Mouse (Mus musculus): ENCODE data around the gene Piwil4. TPM values are rescaled to one million over a fixed set of nuclear protein-coding genes. Genes with fewer than 3 reads are reported as not detected.

The Piwil4 gene
- polyA plus RNA-seq, 2 experiments = 0.08 to 0.18 TPM

- H3K4me2 ChIP-seq (replicated peaks; ENCODE audit: low read depth, low read length, severe bottlenecking) = no peak overlapping the region
- no peaks in the 10 kb centered on the region for H3K9me3 ChIP-seq (ENCODE audit: control insufficient read depth, low read length)
- no peak for TF ChIP-seq POLR2A (IDR thresholded peaks at IDR 0.05; ENCODE audit: borderline replicate concordance, extremely low read depth, insufficient read depth, insufficient read length)
- no peak overlapping the region for H3K9ac ChIP-seq (ENCODE audit: low read depth, low read length, severe bottlenecking)
- H3K27ac ChIP-seq (replicated peaks; ENCODE audit: low read depth, low read length) = no peak overlapping the region
- H3K36me3 ChIP-seq (ENCODE audit: control insufficient read depth, insufficient read depth, low read length) = no peaks in the 10 kb centered on the region
- H3K4me3 ChIP-seq (replicated peaks; ENCODE audit: low read length) = no peak overlapping the region
- no peaks in the 10 kb centered on the region for H3K27me3 ChIP-seq (ENCODE audit: control insufficient read depth, insufficient read depth, low read length)
- 89% methylated on average over 2 of the region's 2 CpGs for WGBS
- ATAC-seq (ENCODE audit: low FRiP score, low read depth) (no peak), DNase-seq (ENCODE audit: low spot score) (no peak)
- H3K4me1 ChIP-seq (ENCODE audit: control insufficient read depth, insufficient read depth, low read length) = peaks cover 19% of the 10 kb centered on the region
Observed at GRCm38 (mm10) chr9:14772074-14772473, 31.5 kb upstream of the Piwil4 start.

GRCm38 (mm10) chr9:14770803-14771471 lies 30.4 kb upstream of the Piwil4 start, which contains the start of gene 1700012B09Rik:
1700012B09Rik (minus strand) TSS chr9:14771030.
- no peak for TF ChIP-seq POLR2A (IDR thresholded peaks at IDR 0.05; ENCODE audit: borderline replicate concordance, extremely low read depth, insufficient read depth, insufficient read length)
- Histone ChIP-seq H3K4me2 (replicated peaks; ENCODE audit: low read depth, low read length, severe bottlenecking) (peak within 1 kb of the TSS; percentile 25; the same call in 1 of the 2 replicates), H3K27ac (replicated peaks; ENCODE audit: low read depth, low read length) (no peak within 1 kb of the TSS), H3K9me3 (ENCODE audit: control insufficient read depth, low read length) (no peaks in the 10 kb centered on the region), H3K27me3 (ENCODE audit: control insufficient read depth, insufficient read depth, low read length) (no peaks in the 10 kb centered on the region), H3K9ac (ENCODE audit: low read depth, low read length, severe bottlenecking) (no peak within 1 kb of the TSS; the same call in 1 of the 2 replicates), H3K36me3 (ENCODE audit: control insufficient read depth, insufficient read depth, low read length) (no peaks in the 10 kb centered on the region), H3K4me3 (replicated peaks; ENCODE audit: low read length) (no peak within 1 kb of the TSS), H3K4me1 (ENCODE audit: control insufficient read depth, insufficient read depth, low read length) (peaks cover 19% of the 10 kb centered on the region)
- WGBS = 16% methylated on average over 23 of the region's 23 CpGs
- no peak for DNase-seq (ENCODE audit: low spot score)
- no peak for ATAC-seq (ENCODE audit: low FRiP score, low read depth)

GRCm38 (mm10) chr9:14769811-14770210 lies 29.3 kb upstream of the Piwil4 start:
- 29% methylated on average over 4 of the region's 6 CpGs for WGBS
- no peaks in the 10 kb centered on the region for H3K9me3 ChIP-seq (ENCODE audit: control insufficient read depth, low read length)
- DNase-seq (ENCODE audit: low spot score) = no peak
- H3K4me2 ChIP-seq (replicated peaks; ENCODE audit: low read depth, low read length, severe bottlenecking) = no peak overlapping the region
- H3K4me3 ChIP-seq (replicated peaks; ENCODE audit: low read length) = no peak overlapping the region
- H3K4me1 ChIP-seq (ENCODE audit: control insufficient read depth, insufficient read depth, low read length) = peaks cover 19% of the 10 kb centered on the region
- no peaks in the 10 kb centered on the region for H3K36me3 ChIP-seq (ENCODE audit: control insufficient read depth, insufficient read depth, low read length)
- H3K9ac ChIP-seq (ENCODE audit: low read depth, low read length, severe bottlenecking) = no peak overlapping the region
- 0 out of 2 replicates have a peak, but pooled peaks have one; percentile 4 for ATAC-seq (ENCODE audit: low FRiP score, low read depth)
- no peaks in the 10 kb centered on the region for H3K27me3 ChIP-seq (ENCODE audit: control insufficient read depth, insufficient read depth, low read length)
- TF ChIP-seq POLR2A (IDR thresholded peaks at IDR 0.05; ENCODE audit: borderline replicate concordance, extremely low read depth, insufficient read depth, insufficient read length) = no peak
- H3K27ac ChIP-seq (replicated peaks; ENCODE audit: low read depth, low read length) = no peak overlapping the region

- DNase-seq (ENCODE audit: low spot score) = peak; percentile 61
- ATAC-seq (ENCODE audit: low FRiP score, low read depth) = no peak
- Histone ChIP-seq H3K4me2 (replicated peaks; ENCODE audit: low read depth, low read length, severe bottlenecking) (no peak overlapping the region), H3K27ac (replicated peaks; ENCODE audit: low read depth, low read length) (no peak overlapping the region), H3K27me3 (ENCODE audit: control insufficient read depth, insufficient read depth, low read length) (no peaks in the 10 kb centered on the region), H3K9me3 (ENCODE audit: control insufficient read depth, low read length) (no peaks in the 10 kb centered on the region), H3K4me1 (ENCODE audit: control insufficient read depth, insufficient read depth, low read length) (peaks cover 5% of the 10 kb centered on the region), H3K9ac (ENCODE audit: low read depth, low read length, severe bottlenecking) (no peak overlapping the region), H3K36me3 (ENCODE audit: control insufficient read depth, insufficient read depth, low read length) (no peaks in the 10 kb centered on the region), H3K4me3 (replicated peaks; ENCODE audit: low read length) (no peak overlapping the region)
- WGBS = 20% methylated on average over 7 of the region's 7 CpGs
- TF ChIP-seq POLR2A (IDR thresholded peaks at IDR 0.05; ENCODE audit: borderline replicate concordance, extremely low read depth, insufficient read depth, insufficient read length) = no peak
Observed at GRCm38 (mm10) chr9:14764765-14765164, 24.2 kb upstream of the Piwil4 start.

- Histone ChIP-seq H3K9me3 (ENCODE audit: control insufficient read depth, low read length) (no peaks in the 10 kb centered on the region), H3K4me2 (replicated peaks; ENCODE audit: low read depth, low read length, severe bottlenecking) (no peak overlapping the region), H3K4me1 (ENCODE audit: control insufficient read depth, insufficient read depth, low read length) (no peaks in the 10 kb centered on the region), H3K27ac (replicated peaks; ENCODE audit: low read depth, low read length) (no peak overlapping the region), H3K9ac (ENCODE audit: low read depth, low read length, severe bottlenecking) (no peak overlapping the region), H3K27me3 (ENCODE audit: control insufficient read depth, insufficient read depth, low read length) (no peaks in the 10 kb centered on the region), H3K4me3 (replicated peaks; ENCODE audit: low read length) (no peak overlapping the region), H3K36me3 (ENCODE audit: control insufficient read depth, insufficient read depth, low read length) (no peaks in the 10 kb centered on the region)
- DNase-seq (ENCODE audit: low spot score) (no peak), ATAC-seq (ENCODE audit: low FRiP score, low read depth) (no peak)
- TF ChIP-seq POLR2A (IDR thresholded peaks at IDR 0.05; ENCODE audit: borderline replicate concordance, extremely low read depth, insufficient read depth, insufficient read length) = no peak
Observed at GRCm38 (mm10) chr9:14759261-14759660, 18.7 kb upstream of the Piwil4 start.
